Mouse (Mus musculus) limb, embryonic 14.5 days (tissue): Measurements from ENCODE around the gene Arl14. TPM values are rescaled to one million over a fixed set of nuclear protein-coding genes. Genes with fewer than 3 reads are reported as not detected.
"Not testable (repeated sequence)": the region's sequence is repeated elsewhere in the genome, so short reads cannot be mapped to it uniquely, and the experiment has no call there.

Experiments used
- ATAC-seq: fragments of 200-750 bp; cut with Nextera tagmentation; 2 replicates; pipeline ENCODE4 v1.8.0; 2017; ENCODE audit warnings: low read depth, moderate number of reproducible peaks, moderate TSS enrichment; ENCODE audit not compliant: low FRiP score
- DNase-seq: peaks from one replicate; pipeline ENCODE4 v3.0.0-alpha.2; 2015; ENCODE audit warnings: low spot score
- H3K27ac ChIP-seq: fragments of 300-500 bp; sonication (generic); replicated peaks from 2 replicates; pipeline ENCODE4 v1.5.1; 2014; ENCODE audit warnings: low read depth, mild to moderate bottlenecking, low read length, moderate library complexity, mixed read lengths
- H3K27me3 ChIP-seq: fragments of 300-500 bp; sonication (generic); 2 replicates; pipeline ENCODE4 v1.6.1; 2014; ENCODE audit warnings: low read length, mixed read lengths; ENCODE audit not compliant: control insufficient read depth, insufficient read depth
- H3K36me3 ChIP-seq: fragments of 300-500 bp; sonication (generic); 2 replicates; pipeline ENCODE4 v1.6.1; 2014; ENCODE audit warnings: mild to moderate bottlenecking, low read length, moderate library complexity, mixed read lengths; ENCODE audit not compliant: control insufficient read depth, insufficient read depth
- H3K4me1 ChIP-seq: fragments of 300-500 bp; sonication (generic); 2 replicates; pipeline ENCODE4 v1.6.1; 2014; ENCODE audit warnings: antibody characterized with exemption, low read length, mixed read lengths; ENCODE audit not compliant: control insufficient read depth, insufficient read depth
- H3K4me2 ChIP-seq: fragments of 300-500 bp; sonication (generic); replicated peaks from 2 replicates; pipeline ENCODE4 v1.6.1; 2014; ENCODE audit warnings: low read depth, mild to moderate bottlenecking, low read length, moderate library complexity; ENCODE audit not compliant: severe bottlenecking
- H3K4me3 ChIP-seq: fragments of 300-500 bp; sonication (generic); replicated peaks from 2 replicates; pipeline ENCODE4 v1.5.1; 2014; ENCODE audit warnings: low read length
- H3K9ac ChIP-seq: fragments of 300-500 bp; sonication (generic); 2 replicates; pipeline ENCODE4 v1.6.1; 2014; ENCODE audit warnings: mild to moderate bottlenecking, low read depth, low read length, moderate library complexity; ENCODE audit not compliant: severe bottlenecking
- H3K9me3 ChIP-seq: fragments of 300-500 bp; sonication (generic); 2 replicates; pipeline ENCODE4 v1.6.1; 2016; ENCODE audit warnings: low read length; ENCODE audit not compliant: control insufficient read depth
- POLR2A ChIP-seq: fragments of 200-500 bp; IDR thresholded peaks from 2 replicates; pipeline ENCODE4 v1.8.0; 2012; ENCODE audit warnings: inconsistent platforms, mild to moderate bottlenecking, moderate library complexity, borderline replicate concordance; ENCODE audit not compliant: insufficient read depth, insufficient read length; ENCODE audit errors: extremely low read depth
- WGBS: fragments of 180-500 bp; shearing (Covaris S2); extraction: QIAGEN DNeasy Blood & Tissue Kit; methylation state at CpG from one replicate; pipeline ENCODE4 v1.1.7; 2014; 5-methylcytosine and 5-hydroxymethylcytosine counted together
- polyA plus RNA-seq, 2 experiments: library from polyadenylated mRNA; depleted of rRNA in 1 of 2; stranded (reverse) in 1 of 2; unstranded in 1 of 2; fragments of >200 nt; fragmentation: Nextera tagmentation in 1 of 2; extraction: Ambion mirVana in 1 of 2; gene quantifications; 2 replicates each; pipeline versions ENCODE4 v1.2.1 to v1.2.3; 2012 to 2014

The Arl14 gene
- polyA plus RNA-seq, 2 experiments, result not detected

DNA sequence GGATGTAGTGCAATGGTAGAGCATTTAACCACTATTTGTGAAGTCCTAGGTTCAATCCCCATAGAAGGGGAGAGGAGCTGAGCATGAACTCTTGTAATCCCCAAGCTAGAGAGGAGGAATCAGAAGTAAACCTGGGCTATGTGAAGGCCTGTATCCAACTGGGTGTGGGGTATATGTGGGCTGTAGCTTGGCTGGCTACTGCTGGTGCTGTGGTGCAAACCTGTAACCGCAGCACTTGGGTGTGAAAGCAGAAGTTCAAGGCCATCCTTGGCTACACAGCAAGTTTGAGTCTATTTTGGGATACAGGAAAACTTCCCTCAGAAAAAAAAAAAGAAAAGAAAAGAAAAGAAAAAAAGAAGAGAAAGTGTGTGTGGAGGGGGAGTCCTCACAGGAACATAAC lies 5.8 kb downstream of the Arl14 start:
- H3K4me3 ChIP-seq, result no peak overlapping the region
- no peak overlapping the region for H3K27ac ChIP-seq
- no peaks in the 10 kb centered on the region for H3K9me3 ChIP-seq
- 77% methylated on average over 1 of the region's 1 CpGs for WGBS
- no peaks in the 10 kb centered on the region for H3K27me3 ChIP-seq
- H3K9ac ChIP-seq, result no peak overlapping the region
- H3K36me3 ChIP-seq, result no peaks in the 10 kb centered on the region
- no peaks in the 10 kb centered on the region for H3K4me1 ChIP-seq
- H3K4me2 ChIP-seq, result no peak overlapping the region
- TF ChIP-seq POLR2A, result no peak
- ATAC-seq (no peak), DNase-seq (no peak)

DNA sequence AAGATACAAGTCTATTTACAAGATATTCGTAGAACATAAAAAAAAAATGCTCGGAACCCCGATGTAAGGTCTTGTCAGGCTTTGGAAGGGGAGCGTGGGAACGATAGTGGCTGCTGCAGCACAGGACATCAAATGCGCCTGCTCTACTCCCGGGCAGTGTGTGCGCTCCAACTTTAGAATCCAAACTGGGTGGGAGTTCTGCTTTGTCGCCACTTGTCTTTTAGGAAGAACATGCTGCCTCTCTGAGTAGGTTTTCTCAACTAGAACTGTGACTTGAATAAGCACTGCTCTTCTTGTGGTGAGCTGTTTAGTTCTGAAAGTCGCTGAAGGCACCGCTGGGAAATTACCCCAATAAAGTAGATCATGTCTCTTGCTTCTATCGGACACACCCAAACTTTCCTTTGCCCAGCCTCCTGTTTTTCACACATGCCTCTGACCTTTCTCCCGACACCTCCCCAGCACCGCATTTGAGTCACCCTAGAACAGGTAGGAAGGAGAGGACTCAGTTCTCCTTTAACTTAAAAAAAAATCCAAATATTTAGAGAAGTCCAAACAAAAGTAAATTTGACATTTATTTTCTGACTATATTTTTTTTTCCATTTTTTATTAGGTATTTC lies 9.4 kb downstream of the Arl14 start:
- Histone ChIP-seq H3K27ac (no peak overlapping the region), H3K27me3 (no peaks in the 10 kb centered on the region), H3K4me1 (peaks cover 4% of the 10 kb centered on the region; the same call in 1 of the 2 replicates), H3K9me3 (no peaks in the 10 kb centered on the region), H3K36me3 (no peaks in the 10 kb centered on the region), H3K4me2 (no peak overlapping the region), H3K9ac (no peak overlapping the region), H3K4me3 (no peak overlapping the region)
- DNase-seq (no peak), ATAC-seq (no peak)
- TF ChIP-seq POLR2A, result no peak
- 79% methylated on average over 14 of the region's 14 CpGs for WGBS

DNA sequence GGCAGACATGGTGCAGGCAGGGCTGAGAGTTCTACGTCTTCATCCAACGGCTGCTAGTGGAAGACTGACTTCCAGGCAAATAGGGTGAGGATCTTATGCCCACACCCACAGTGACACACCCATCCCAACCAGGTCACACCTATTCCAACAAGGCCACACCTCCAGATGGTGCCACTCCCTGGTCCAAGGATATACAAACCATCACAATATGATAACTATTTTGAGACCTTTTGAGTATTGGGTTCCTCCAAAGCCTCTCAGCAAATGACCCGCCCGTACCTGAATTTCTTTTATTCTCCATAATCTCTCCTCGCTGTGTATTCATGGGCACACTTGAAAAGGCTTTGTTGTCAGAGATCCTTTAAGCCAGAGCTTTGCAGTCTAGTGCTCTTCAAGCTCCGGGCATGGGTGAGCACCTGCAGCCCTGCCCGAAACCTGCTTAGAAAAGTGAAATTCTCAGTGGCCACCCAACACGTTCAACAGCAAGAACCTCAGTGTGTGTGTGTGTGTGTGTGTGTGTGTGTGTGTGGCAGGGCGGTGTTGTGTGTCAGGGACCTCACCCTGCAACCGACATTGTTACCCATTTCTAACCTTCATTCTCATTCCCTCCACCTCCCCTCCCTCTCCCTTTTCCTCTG lies 11.5 kb downstream of the Arl14 start:
- not testable (repeated sequence) for DNase-seq, H3K4me3 ChIP-seq, H3K4me2 ChIP-seq, H3K27ac ChIP-seq, ATAC-seq, H3K27me3 ChIP-seq, H3K36me3 ChIP-seq, H3K4me1 ChIP-seq, H3K9me3 ChIP-seq, H3K9ac ChIP-seq
- WGBS, result 92% methylated on average over 10 of the region's 10 CpGs

DNA sequence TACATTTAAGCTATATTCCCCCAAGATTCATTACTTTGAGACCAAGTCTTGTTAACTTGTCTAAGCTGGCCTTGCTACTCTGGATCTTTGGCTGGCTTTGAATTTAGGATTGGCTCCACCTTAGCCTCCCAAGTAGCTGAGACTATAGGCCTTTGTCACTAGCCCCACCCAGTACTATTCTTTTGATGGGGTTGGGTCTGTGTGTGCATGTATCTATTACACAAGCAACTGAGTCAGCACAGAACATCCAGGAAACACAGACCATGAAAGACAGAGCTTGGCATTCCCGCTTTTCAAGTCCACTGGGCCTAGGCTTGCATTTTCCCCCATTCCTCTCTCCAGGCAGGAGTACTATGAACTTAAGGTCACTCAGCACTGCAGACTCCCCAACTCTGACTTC lies 12.3 kb downstream of the Arl14 start:
- no peak overlapping the region for H3K4me3 ChIP-seq
- DNase-seq, result no peak
- H3K9ac ChIP-seq, result no peak overlapping the region
- no peak overlapping the region for H3K27ac ChIP-seq
- no peak for ATAC-seq
- no peaks in the 10 kb centered on the region for H3K36me3 ChIP-seq
- no peaks in the 10 kb centered on the region for H3K9me3 ChIP-seq
- WGBS, result 94% methylated on average over 1 of the region's 1 CpGs
- no peak overlapping the region for H3K4me2 ChIP-seq
- H3K27me3 ChIP-seq, result no peaks in the 10 kb centered on the region
- H3K4me1 ChIP-seq, result peaks cover 4% of the 10 kb centered on the region; the same call in 1 of the 2 replicates
- no peak for TF ChIP-seq POLR2A

DNA sequence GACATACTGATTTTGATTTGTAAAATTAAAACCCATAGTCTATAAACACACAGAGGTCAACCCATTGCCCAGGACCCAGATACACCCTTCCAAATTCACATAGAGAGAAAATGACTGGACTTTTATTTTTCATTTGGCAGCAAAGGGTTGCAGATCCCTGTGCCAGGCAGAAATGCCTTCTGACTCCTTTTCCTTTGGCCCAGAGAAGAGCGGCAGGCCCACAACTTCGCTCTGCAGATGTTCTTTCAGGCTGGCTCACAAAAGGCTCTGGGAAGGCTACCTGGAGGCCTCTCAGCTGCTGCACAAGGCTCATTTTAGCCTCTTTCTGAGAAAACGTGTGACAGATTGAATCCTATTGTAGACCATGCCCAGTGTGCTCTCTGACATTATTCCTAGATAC lies 13.6 kb downstream of the Arl14 start:
- no peak for DNase-seq
- Histone ChIP-seq H3K4me1 (peaks cover 4% of the 10 kb centered on the region; the same call in 1 of the 2 replicates), H3K27me3 (no peaks in the 10 kb centered on the region), H3K9ac (no peak overlapping the region), H3K27ac (no peak overlapping the region), H3K4me3 (no peak overlapping the region), H3K9me3 (no peaks in the 10 kb centered on the region), H3K4me2 (no peak overlapping the region), H3K36me3 (no peaks in the 10 kb centered on the region)
- WGBS, result 55% methylated on average over 3 of the region's 3 CpGs
- ATAC-seq, result no peak
- no peak for TF ChIP-seq POLR2A

DNA sequence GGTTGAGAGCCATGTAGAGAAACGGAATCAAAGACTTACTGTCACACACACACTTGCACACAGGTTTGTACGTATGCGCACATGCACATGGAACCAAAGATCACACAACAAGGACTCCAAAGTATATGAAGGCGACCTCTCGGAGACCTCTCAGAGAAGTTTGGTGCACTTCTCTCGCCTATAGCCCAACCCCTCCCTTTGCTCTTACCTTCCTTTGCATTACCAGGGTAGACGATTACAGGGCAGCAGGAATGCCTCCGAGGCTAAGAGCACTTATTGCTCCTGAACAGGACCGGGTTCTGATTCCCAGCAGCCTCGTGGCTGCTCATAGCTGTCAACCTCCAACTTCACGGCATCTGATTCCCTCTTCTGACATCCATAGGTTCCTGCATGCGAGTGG lies 14.3 kb downstream of the Arl14 start:
- H3K4me3 ChIP-seq, result no peak overlapping the region
- ATAC-seq, result no peak
- no peak for TF ChIP-seq POLR2A
- no peak overlapping the region for H3K27ac ChIP-seq
- H3K27me3 ChIP-seq, result no peaks in the 10 kb centered on the region
- H3K9me3 ChIP-seq, result no peaks in the 10 kb centered on the region
- H3K9ac ChIP-seq, result no peak overlapping the region
- 84% methylated on average over 12 of the region's 12 CpGs for WGBS
- H3K36me3 ChIP-seq, result no peaks in the 10 kb centered on the region
- peaks cover 4% of the 10 kb centered on the region; the same call in 1 of the 2 replicates for H3K4me1 ChIP-seq
- no peak overlapping the region for H3K4me2 ChIP-seq
- DNase-seq, result no peak
